Mouse (Mus musculus) midbrain, postnatal 0 days (tissue): ENCODE results near the gene Fam43a. TPM values are rescaled to one million over a fixed set of nuclear protein-coding genes. Genes with fewer than 3 reads are reported as not detected.

ENCODE experiments used
- ATAC-seq: fragments of 200-750 bp; cut with Nextera tagmentation; 2 replicates; pipeline ENCODE4 v1.8.0; 2017; ENCODE audit warnings: moderate number of reproducible peaks, mild to moderate bottlenecking, moderate TSS enrichment, moderate library complexity; ENCODE audit not compliant: low FRiP score
- DNase-seq: peaks from one replicate; pipeline ENCODE4 v3.0.0-alpha.2; 2015; ENCODE audit warnings: low spot score
- H3K27ac ChIP-seq: fragments of 300-500 bp; sonication (generic); 2 replicates; pipeline ENCODE4 v1.5.1; 2014; ENCODE audit warnings: low read depth, mild to moderate bottlenecking, low read length, mixed read lengths
- H3K27me3 ChIP-seq: fragments of 300-500 bp; sonication (generic); 2 replicates; pipeline ENCODE4 v1.6.1; 2014; ENCODE audit warnings: low read length, control low read depth, mixed read lengths; ENCODE audit not compliant: insufficient read depth
- H3K36me3 ChIP-seq: fragments of 300-500 bp; sonication (generic); 2 replicates; pipeline ENCODE4 v1.6.1; 2014; ENCODE audit warnings: low read length, control low read depth, mixed read lengths; ENCODE audit not compliant: insufficient read depth
- H3K4me1 ChIP-seq: fragments of 300-500 bp; sonication (generic); 2 replicates; pipeline ENCODE4 v1.6.1; 2014; ENCODE audit warnings: mild to moderate bottlenecking, control low read depth, antibody characterized with exemption, low read length, mixed read lengths; ENCODE audit not compliant: insufficient read depth
- H3K4me2 ChIP-seq: fragments of 300-500 bp; sonication (generic); 2 replicates; pipeline ENCODE4 v1.6.1; 2014; ENCODE audit warnings: low read depth, mild to moderate bottlenecking, low read length, mixed read lengths; ENCODE audit not compliant: poor library complexity, severe bottlenecking
- H3K4me3 ChIP-seq: fragments of 300-500 bp; sonication (generic); 2 replicates; pipeline ENCODE4 v1.5.1; 2014; ENCODE audit warnings: low read depth, mild to moderate bottlenecking, low read length, moderate library complexity
- H3K9ac ChIP-seq: fragments of 300-500 bp; sonication (generic); replicated peaks from 2 replicates; pipeline ENCODE4 v1.6.1; 2014; ENCODE audit warnings: mild to moderate bottlenecking, low read length, moderate library complexity, mixed read lengths; ENCODE audit not compliant: poor library complexity, severe bottlenecking
- H3K9me3 ChIP-seq: fragments of 300-500 bp; sonication (generic); 2 replicates; pipeline ENCODE4 v1.6.1; 2016; ENCODE audit warnings: low read length, control low read depth
- CTCF ChIP-seq: IDR thresholded peaks from 2 replicates; pipeline ENCODE4 v1.5.1; 2016; ENCODE audit warnings: antibody characterized with exemption, mild to moderate bottlenecking
- WGBS: fragments of 180-500 bp; shearing (Covaris S2); extraction: QIAGEN DNeasy Blood & Tissue Kit; methylation state at CpG from one replicate; pipeline ENCODE4 v1.1.7; 2014; 5-methylcytosine and 5-hydroxymethylcytosine counted together
- polyA plus RNA-seq: library from polyadenylated mRNA; unstranded; fragments of >200 nt; fragmentation: Nextera tagmentation; extraction: Ambion mirVana; gene quantifications from 2 replicates; pipeline ENCODE4 v1.2.1, GENCODE M21; 2015
- total RNA-seq: library from RNA; depleted of rRNA; stranded (reverse); fragments of >200 nt; gene quantifications from 2 replicates; pipeline ENCODE4 v1.2.3, GENCODE M21; 2014; rRNA removed

Gene Fam43a
- total and polyA plus RNA-seq, 2 experiments from 2014 or later = 10.1 to 22.3 TPM

DNA sequence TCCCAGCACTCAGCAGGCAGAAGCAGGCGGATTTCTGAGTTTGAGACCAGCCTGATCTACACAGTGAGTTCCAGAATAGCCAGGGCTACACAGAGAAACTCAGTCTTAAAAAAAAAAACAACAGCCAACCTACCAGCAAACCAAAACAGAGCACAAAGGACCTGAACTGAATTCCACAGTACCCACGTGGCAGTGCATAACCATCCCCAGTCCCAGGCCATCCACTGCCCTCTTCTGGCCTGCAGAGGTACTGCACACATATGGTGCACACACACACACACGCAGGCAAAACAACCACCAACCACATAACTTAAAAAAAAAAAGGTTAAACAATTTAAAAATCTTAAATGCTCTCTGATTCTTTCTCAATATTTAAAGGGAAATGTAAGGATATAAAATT is 42.7 kb downstream of the Fam43a start:
- TF ChIP-seq CTCF = peak; percentile 40
- DNase-seq (no peak), ATAC-seq (no peak)
- Histone ChIP-seq H3K9ac (no peak overlapping the region), H3K4me2 (no peak overlapping the region), H3K4me3 (no peak overlapping the region), H3K36me3 (no peaks in the 10 kb centered on the region), H3K9me3 (no peaks in the 10 kb centered on the region), H3K4me1 (no peaks in the 10 kb centered on the region), H3K27me3 (no peaks in the 10 kb centered on the region), H3K27ac (no peak overlapping the region)
- 85% methylated on average over 3 of the region's 3 CpGs for WGBS

DNA sequence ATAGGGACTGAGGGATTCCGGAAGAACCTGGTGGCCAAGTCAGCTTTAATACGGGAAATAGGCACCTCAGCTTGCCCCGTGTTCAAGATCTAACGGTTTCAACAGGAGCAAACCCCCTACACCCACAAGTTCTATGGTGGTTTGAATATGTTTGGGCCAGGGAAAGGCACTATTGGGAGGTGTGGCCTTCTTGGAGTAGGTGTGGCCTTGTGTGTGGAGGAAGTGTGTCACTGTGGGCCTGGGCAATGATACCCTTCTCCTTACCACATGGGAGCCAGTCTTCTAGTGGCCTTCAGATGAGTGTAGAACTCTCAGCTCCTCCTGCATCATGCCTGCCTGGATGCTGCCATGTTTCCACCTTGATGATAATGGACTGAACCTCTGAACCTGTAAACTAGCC is 45.5 kb downstream of the Fam43a start:
- H3K36me3 ChIP-seq = no peaks in the 10 kb centered on the region
- no peak overlapping the region for H3K4me3 ChIP-seq
- 0 out of 2 replicates have a peak, but pooled peaks cover 5% of the 10 kb centered on the region for H3K9me3 ChIP-seq
- H3K4me1 ChIP-seq = no peaks in the 10 kb centered on the region
- DNase-seq (no peak), ATAC-seq (no peak)
- TF ChIP-seq CTCF = no peak
- 98% methylated on average over 4 of the region's 4 CpGs for WGBS
- no peak overlapping the region for H3K9ac ChIP-seq
- no peak overlapping the region for H3K4me2 ChIP-seq
- no peaks in the 10 kb centered on the region for H3K27me3 ChIP-seq
- no peak overlapping the region for H3K27ac ChIP-seq

GRCm38 (mm10) chr16:30645841-30646558 is 46.5 kb downstream of the Fam43a start:
- Histone ChIP-seq H3K27ac (no peak overlapping the region), H3K27me3 (no peaks in the 10 kb centered on the region), H3K9me3 (0 out of 2 replicates have a peak, but pooled peaks cover 5% of the 10 kb centered on the region), H3K4me2 (no peak overlapping the region), H3K4me3 (no peak overlapping the region), H3K4me1 (no peaks in the 10 kb centered on the region), H3K36me3 (no peaks in the 10 kb centered on the region), H3K9ac (no peak overlapping the region)
- 27% methylated on average over 9 of the region's 9 CpGs for WGBS
- TF ChIP-seq CTCF = no peak
- DNase-seq = no peak
- no peak for ATAC-seq

DNA sequence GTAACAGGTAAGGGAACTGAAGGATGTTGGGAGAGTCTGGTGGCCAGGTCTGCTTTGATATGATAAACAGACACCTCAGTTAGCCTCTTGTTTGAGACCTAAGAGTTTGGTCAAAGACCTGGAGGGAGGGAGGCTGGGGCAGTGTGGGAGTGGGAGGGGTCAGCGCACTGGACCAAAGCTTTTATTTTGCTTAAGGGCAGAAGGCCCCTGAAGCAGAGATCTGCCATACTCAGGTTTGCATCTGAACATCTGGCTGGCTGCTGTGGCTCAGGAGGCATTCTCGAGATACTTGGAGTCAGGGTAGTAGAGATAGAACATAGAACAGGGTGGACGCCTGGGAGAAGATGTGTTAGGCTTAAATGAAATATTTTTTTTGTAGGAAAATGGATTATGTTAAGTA is 47.3 kb downstream of the Fam43a start:
- Histone ChIP-seq H3K9me3 (0 out of 2 replicates have a peak, but pooled peaks cover 5% of the 10 kb centered on the region), H3K4me2 (no peak overlapping the region), H3K4me1 (no peaks in the 10 kb centered on the region), H3K9ac (no peak overlapping the region), H3K36me3 (no peaks in the 10 kb centered on the region), H3K27ac (no peak overlapping the region), H3K27me3 (no peaks in the 10 kb centered on the region), H3K4me3 (no peak overlapping the region)
- DNase-seq (no peak), ATAC-seq (no peak)
- 84% methylated on average over 3 of the region's 3 CpGs for WGBS
- TF ChIP-seq CTCF = no peak

- ATAC-seq = no peak
- no peak overlapping the region for H3K9ac ChIP-seq
Measured at GRCm38 (mm10) chr16:30651292-30651691, 51.8 kb downstream of the Fam43a start.

More at GRCm38 (mm10) chr16:30651292-30651691, 51.8 kb downstream of the Fam43a start:
- no peak overlapping the region for H3K4me3 ChIP-seq
- no peak for TF ChIP-seq CTCF
- no peak overlapping the region for H3K27ac ChIP-seq
- 0 out of 2 replicates have a peak, but pooled peaks cover 5% of the 10 kb centered on the region for H3K9me3 ChIP-seq
- H3K4me1 ChIP-seq = no peaks in the 10 kb centered on the region
- H3K36me3 ChIP-seq = no peaks in the 10 kb centered on the region
- H3K27me3 ChIP-seq = no peaks in the 10 kb centered on the region
- DNase-seq = no peak
- 76% methylated on average over 1 of the region's 1 CpGs for WGBS
- H3K4me2 ChIP-seq = no peak overlapping the region

Other genes with a start within 250 kb of the Fam43a start
- gene Atp13a3, start 193.7 kb upstream of the Fam43a start, total RNA-seq = 34.1 and 40.4 TPM in 2 replicates
- gene Atp13a3, start 193.7 kb upstream of the Fam43a start, polyA plus RNA-seq = 4.9 and 7.2 TPM in 2 replicates
- 114 and 124 TPM in 2 replicates for gene Tmem44, start 48.9 kb upstream of the Fam43a start, total RNA-seq
- gene Tmem44, start 48.9 kb upstream of the Fam43a start, polyA plus RNA-seq = 64.3 and 67.7 TPM in 2 replicates
- gene Lsg1, start 12.1 kb upstream of the Fam43a start, total RNA-seq = 16.5 and 17.5 TPM in 2 replicates
- 38.1 and 43.7 TPM in 2 replicates for gene Lsg1, start 12.1 kb upstream of the Fam43a start, polyA plus RNA-seq